Mouse (Mus musculus) MEL (cell line): ENCODE data around the gene Wiz. TPM values are rescaled to one million over a fixed set of nuclear protein-coding genes. Genes with fewer than 3 reads are reported as not detected.

Experiments
- DNase-seq: peaks from one replicate; pipeline ENCODE4 v3.0.0; 2011; ENCODE audit warnings: low read depth, low spot score
- H3K27ac ChIP-seq: 2 replicates; pipeline ENCODE4 v1.5.1; 2012; ENCODE audit warnings: low read depth, mild to moderate bottlenecking, control low read depth, low read length, moderate library complexity; ENCODE audit not compliant: control insufficient read depth
- H3K27me3 ChIP-seq, 2 experiments: fragments of 150-350 bp in 1 of 2; sonication (generic) in 1 of 2; 2 replicates each; pipeline ENCODE4 v1.6.1; 2012; ENCODE audit warnings: low read length in 2 of 2, mild to moderate bottlenecking in 2 of 2, improper control_type of control experiment in 1 of 2, moderate library complexity in 1 of 2; ENCODE audit not compliant: insufficient read depth in 2 of 2, control insufficient read depth in 1 of 2
- H3K36me3 ChIP-seq, 2 experiments: 2 replicates each; pipeline ENCODE4 v1.6.1; 2012 to 2014; ENCODE audit warnings: low read length in 2 of 2, improper control_type of control experiment in 1 of 2, inconsistent platforms in 1 of 2, mild to moderate bottlenecking in 1 of 2; ENCODE audit not compliant: insufficient read depth in 2 of 2, control insufficient read depth in 1 of 2
- H3K4me1 ChIP-seq, 2 experiments: fragments of 150-350 bp in 1 of 2; sonication (generic) in 1 of 2; 2 replicates each; pipeline ENCODE4 v1.6.1; 2012; ENCODE audit warnings: low read length in 2 of 2, improper control_type of control experiment in 1 of 2, mild to moderate bottlenecking in 1 of 2; ENCODE audit not compliant: insufficient read depth in 2 of 2, control insufficient read depth in 1 of 2
- H3K4me3 ChIP-seq, 2 experiments: fragments of 150-350 bp in 1 of 2; sonication (generic) in 1 of 2; 2 replicates each; pipeline ENCODE4 v1.5.1; 2012; ENCODE audit warnings: low read depth in 2 of 2, low read length in 2 of 2, mild to moderate bottlenecking in 2 of 2, moderate library complexity in 2 of 2, control low read depth in 1 of 2, improper control_type of control experiment in 1 of 2; ENCODE audit not compliant: control insufficient read depth in 1 of 2, insufficient read depth in 1 of 2
- H3K79me2 ChIP-seq: 2 replicates; pipeline ENCODE4 v1.6.1; 2012; ENCODE audit warnings: mild to moderate bottlenecking, low read length, moderate library complexity; ENCODE audit not compliant: control insufficient read depth, poor library complexity, insufficient read depth
- H3K9ac ChIP-seq: 2 replicates; pipeline ENCODE4 v1.6.1; 2012; ENCODE audit warnings: low read depth, mild to moderate bottlenecking, control low read depth, low read length, moderate library complexity; ENCODE audit not compliant: control insufficient read depth, poor library complexity, severe bottlenecking
- H3K9me3 ChIP-seq: fragments of 150-350 bp; sonication (generic); replicated peaks from 2 replicates; pipeline ENCODE4 v1.6.1; 2012; ENCODE audit warnings: mild to moderate bottlenecking, low read length, improper control_type of control experiment, moderate library complexity; ENCODE audit not compliant: insufficient read depth
- CHD2 ChIP-seq: IDR thresholded peaks from 2 replicates; pipeline ENCODE4 v1.6.1; 2011; ENCODE audit warnings: low read length, improper control_type of control experiment
- CTCF ChIP-seq, 3 experiments: IDR thresholded peaks in 2 of 3; conservative IDR thresholded peaks in 1 of 3; 2 replicates each; pipeline ENCODE4 v1.5.1; 2011 to 2012; ENCODE audit warnings: low read length in 3 of 3, low read depth in 2 of 3, mild to moderate bottlenecking in 2 of 3, improper control_type of control experiment in 1 of 3, inconsistent platforms in 1 of 3, mixed read lengths in 1 of 3, moderate library complexity in 1 of 3; ENCODE audit not compliant: control insufficient read depth in 1 of 3, insufficient read depth in 1 of 3, poor library complexity in 1 of 3, severe bottlenecking in 1 of 3
- E2F4 ChIP-seq: IDR thresholded peaks from 2 replicates; pipeline ENCODE4 v1.6.1; 2011; ENCODE audit warnings: low read depth, low read length, improper control_type of control experiment, borderline replicate concordance
- ELF1 ChIP-seq: IDR thresholded peaks from 2 replicates; pipeline ENCODE4 v1.6.1; 2014; ENCODE audit warnings: low read depth, mild to moderate bottlenecking, inconsistent platforms, low read length, improper control_type of control experiment, moderate library complexity
- EP300 ChIP-seq, 2 experiments: IDR thresholded peaks; 2 replicates each; pipeline ENCODE4 v1.6.1; 2011; ENCODE audit warnings: improper control_type of control experiment in 2 of 2, low read length in 2 of 2, low read depth in 1 of 2, mild to moderate bottlenecking in 1 of 2
- ETS1 ChIP-seq: IDR thresholded peaks from 2 replicates; pipeline ENCODE4 v1.6.1; 2012; ENCODE audit warnings: low read depth, mild to moderate bottlenecking, inconsistent platforms, low read length, improper control_type of control experiment, moderate library complexity
- HCFC1 ChIP-seq: IDR thresholded peaks from 2 replicates; pipeline ENCODE4 v1.6.1; 2012; ENCODE audit warnings: low read depth, mild to moderate bottlenecking, inconsistent platforms, low read length, improper control_type of control experiment, moderate library complexity
- JUND ChIP-seq: IDR thresholded peaks from 2 replicates; pipeline ENCODE4 v1.6.1; 2011; ENCODE audit warnings: low read depth, mild to moderate bottlenecking, improper control_type of control experiment, low read length
- MYB ChIP-seq: IDR thresholded peaks from 2 replicates; pipeline ENCODE4 v1.6.1; 2011; ENCODE audit warnings: mild to moderate bottlenecking, low read depth, low read length, improper control_type of control experiment
- NRF1 ChIP-seq: IDR thresholded peaks from 2 replicates; pipeline ENCODE4 v1.6.1; 2014; ENCODE audit warnings: low read depth, mild to moderate bottlenecking, inconsistent platforms, low read length, improper control_type of control experiment, moderate library complexity; ENCODE audit not compliant: poor library complexity, insufficient read depth, severe bottlenecking
- POLR2AphosphoS2 ChIP-seq: IDR thresholded peaks from 2 replicates; pipeline ENCODE4 v1.6.1; 2011; ENCODE audit warnings: low read length, improper control_type of control experiment
- POLR2AphosphoS5 ChIP-seq: IDR thresholded peaks from 2 replicates; pipeline ENCODE4 v1.6.1; 2012; ENCODE audit warnings: low read depth, borderline replicate concordance, mild to moderate bottlenecking, inconsistent platforms, low read length, moderate library complexity, mixed read lengths
- RAD21 ChIP-seq: IDR thresholded peaks from 2 replicates; pipeline ENCODE4 v1.6.1; 2011; ENCODE audit warnings: mild to moderate bottlenecking, low read depth, low read length, improper control_type of control experiment
- SMC3 ChIP-seq: IDR thresholded peaks from 2 replicates; pipeline ENCODE4 v1.6.1; 2011; ENCODE audit warnings: low read depth, low read length, improper control_type of control experiment
- UBTF ChIP-seq: IDR thresholded peaks from 2 replicates; pipeline ENCODE4 v1.6.1; 2012; ENCODE audit warnings: low read depth, mild to moderate bottlenecking, inconsistent platforms, low read length, improper control_type of control experiment, moderate library complexity, borderline replicate concordance; ENCODE audit not compliant: insufficient read depth
- USF1 ChIP-seq: IDR thresholded peaks from 2 replicates; pipeline ENCODE4 v1.6.1; 2014; ENCODE audit warnings: low read depth, mild to moderate bottlenecking, inconsistent platforms, low read length, improper control_type of control experiment, moderate library complexity
- USF2 ChIP-seq, 2 experiments: IDR thresholded peaks; 2 replicates each; pipeline ENCODE4 v1.6.1; 2011 to 2012; ENCODE audit warnings: improper control_type of control experiment in 2 of 2, low read length in 2 of 2, borderline replicate concordance in 1 of 2, inconsistent platforms in 1 of 2, low read depth in 1 of 2, mild to moderate bottlenecking in 1 of 2; ENCODE audit not compliant: insufficient read depth in 1 of 2
- ZKSCAN1 ChIP-seq: IDR thresholded peaks from 2 replicates; pipeline ENCODE4 v1.6.1; 2012; ENCODE audit warnings: low read depth, mild to moderate bottlenecking, inconsistent platforms, low read length, improper control_type of control experiment, moderate library complexity
- ZMIZ1 ChIP-seq: IDR thresholded peaks from 2 replicates; pipeline ENCODE4 v1.6.1; 2012; ENCODE audit warnings: low read depth, mild to moderate bottlenecking, inconsistent platforms, low read length, improper control_type of control experiment, moderate library complexity
- ZNF384 ChIP-seq: IDR thresholded peaks from 2 replicates; pipeline ENCODE4 v1.6.1; 2012; ENCODE audit warnings: low read depth, mild to moderate bottlenecking, inconsistent platforms, low read length, improper control_type of control experiment
- polyA plus RNA-seq, 2 experiments: library from polyadenylated mRNA; stranded (reverse) in 1 of 2; unstranded in 1 of 2; fragments of >175 nt in 1 of 2; fragments of >200 nt in 1 of 2; gene quantifications; 2 replicates each; pipeline versions ENCODE4 v1.2.1 to v1.2.4; 2012; ENCODE audit warnings: low replicate concordance in 2 of 2, low read depth in 1 of 2; ENCODE audit not compliant: insufficient read length in 2 of 2, insufficient read depth in 1 of 2, missing spikeins in 1 of 2
- total RNA-seq: library from RNA; depleted of rRNA; stranded (reverse); fragments of 300-350 nt; gene quantifications from 2 replicates; pipeline ENCODE4 v1.2.3, GENCODE M21; 2012

The Wiz gene
- total and polyA plus RNA-seq, 3 experiments, result 4.4 to 44.1 TPM; not detected in 1

- no peak for TF ChIP-seq ELF1
- no peak for TF ChIP-seq ETS1
- no peak for TF ChIP-seq UBTF
- TF ChIP-seq SMC3, result no peak
- TF ChIP-seq EP300 (IDR thresholded peaks at IDR 0.05; ENCODE audit: low read depth in 1 of 2, low read length in 2 of 2), result no peak
- peak; percentile 62 for TF ChIP-seq USF1
- no peak for TF ChIP-seq JUND
- TF ChIP-seq RAD21, result no peak
Measured at GRCm38 (mm10) chr17:32364331-32364730, 24.9 kb downstream of the Wiz start (continued).

- Histone ChIP-seq H3K4me3 (peak overlapping the region; percentile 94 to 97), H3K27me3 (no peaks in the 10 kb centered on the region), H3K79me2 (peaks cover 19% of the 10 kb centered on the region), H3K36me3 (peaks cover 3 to 19% of the 10 kb centered on the region in 2 experiments; a peak in 3 of 4 replicates), H3K9ac (peak overlapping the region; percentile 95), H3K27ac (peak overlapping the region; percentile 46), H3K4me1 (peaks cover 5 to 26% of the 10 kb centered on the region in 2 experiments), H3K9me3 (no peaks in the 10 kb centered on the region)
- peak; percentile 52 for DNase-seq
- no peak for TF ChIP-seq CHD2
- TF ChIP-seq CTCF (IDR thresholded peaks at IDR 0.05 in 2 of 3, conservative IDR thresholded peaks at IDR 0.05 in 1 of 3; ENCODE audit: control insufficient read depth in 1 of 3, insufficient read depth in 1 of 3, low read depth in 2 of 3, low read length in 3 of 3, poor library complexity in 1 of 3, severe bottlenecking in 1 of 3), result no peak
- TF ChIP-seq, all 39 proteins: peak for 0
Measured at GRCm38 (mm10) chr17:32363821-32364301, 25.4 kb downstream of the Wiz start.

- H3K9ac ChIP-seq, result no peak overlapping the region
- no peaks in the 10 kb centered on the region for H3K9me3 ChIP-seq
- H3K4me3 ChIP-seq, result no peak overlapping the region
- H3K4me1 ChIP-seq, result peaks cover 5 to 26% of the 10 kb centered on the region in 2 experiments
- TF ChIP-seq E2F4, result no peak
- TF ChIP-seq POLR2AphosphoS2, result no peak
- TF ChIP-seq HCFC1, result no peak
- TF ChIP-seq USF2 (IDR thresholded peaks at IDR 0.05; ENCODE audit: borderline replicate concordance in 1 of 2, insufficient read depth in 1 of 2, low read depth in 1 of 2, low read length in 2 of 2), result no peak
- TF ChIP-seq ZMIZ1, result no peak
- no peak for TF ChIP-seq ZNF384
- no peak for TF ChIP-seq NRF1
- TF ChIP-seq ZKSCAN1, result no peak
- TF ChIP-seq POLR2AphosphoS5, result no peak
- no peak for TF ChIP-seq MYB
- no peak for TF ChIP-seq RAD21
- TF ChIP-seq SMC3, result no peak
- TF ChIP-seq, all 39 proteins: peak for 0
- no peak overlapping the region for H3K27ac ChIP-seq
- peaks cover 19% of the 10 kb centered on the region for H3K79me2 ChIP-seq
- DNase-seq, result no peak
- peaks cover 6 to 19% of the 10 kb centered on the region in 2 experiments for H3K36me3 ChIP-seq
- H3K27me3 ChIP-seq, result no peaks in the 10 kb centered on the region
Measured at GRCm38 (mm10) chr17:32362686-32363085, 26.6 kb downstream of the Wiz start.
